Mouse (Mus musculus): ENCODE measurements at regions not wholly inside any gene's neighbourhood (a gene's known extent, or its start where the extent isn't known, plus 50 kb on each side); places are given as distances from the start of the nearest gene placed in this dataset.

DNA sequence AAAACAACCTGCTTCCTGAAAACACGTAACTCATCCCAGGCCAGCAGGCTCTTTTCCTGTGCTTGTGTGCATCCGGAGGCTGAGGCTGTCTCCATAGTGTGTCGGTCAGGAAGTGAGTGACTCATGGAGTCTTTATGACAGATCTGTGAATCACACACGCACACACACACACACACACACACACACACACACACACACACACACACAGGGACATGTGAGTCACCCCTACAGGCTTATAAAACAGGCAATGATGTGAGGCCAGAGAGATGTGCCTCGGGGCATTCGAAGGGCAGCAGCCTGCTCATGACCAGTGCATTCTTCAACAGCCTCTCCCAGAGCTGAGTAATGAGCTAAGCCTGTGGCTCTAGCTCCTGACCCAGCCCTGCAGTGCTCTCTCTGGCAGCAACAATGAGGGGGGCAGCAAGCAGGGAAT, 97.5 kb upstream of the Dlx2 start:
- no peak for DNase-seq

DNA sequence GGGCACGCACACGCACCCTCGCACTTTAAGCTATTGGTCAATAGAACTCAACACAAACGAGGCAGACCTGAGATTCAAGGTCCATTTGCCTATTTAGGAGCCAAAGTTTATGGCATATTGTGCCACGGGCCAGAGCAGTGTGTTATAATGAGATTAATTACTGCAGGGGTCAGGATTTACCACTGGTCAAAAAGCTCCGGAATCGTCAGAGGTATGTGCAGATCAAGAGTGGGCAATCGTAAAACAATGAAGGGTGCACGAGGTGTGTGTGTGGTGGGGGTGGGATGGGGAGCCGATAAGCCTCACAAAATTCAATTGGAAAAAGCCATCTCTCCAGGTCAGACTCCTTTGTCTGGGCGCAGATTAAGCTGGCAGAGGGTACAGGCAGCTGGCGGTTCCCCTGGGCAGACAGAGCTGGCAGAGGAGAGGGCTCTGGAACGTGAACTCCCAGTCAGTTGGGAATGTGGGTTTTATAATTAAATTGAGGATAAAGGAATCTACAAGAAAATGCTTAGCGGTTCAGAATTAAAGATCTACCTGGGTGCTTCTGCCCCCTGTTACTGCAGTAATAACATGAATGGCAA, 97.4 kb upstream of the Itga6 start:
- peak in 1 of 2 experiments; percentile 29 for DNase-seq

DNA sequence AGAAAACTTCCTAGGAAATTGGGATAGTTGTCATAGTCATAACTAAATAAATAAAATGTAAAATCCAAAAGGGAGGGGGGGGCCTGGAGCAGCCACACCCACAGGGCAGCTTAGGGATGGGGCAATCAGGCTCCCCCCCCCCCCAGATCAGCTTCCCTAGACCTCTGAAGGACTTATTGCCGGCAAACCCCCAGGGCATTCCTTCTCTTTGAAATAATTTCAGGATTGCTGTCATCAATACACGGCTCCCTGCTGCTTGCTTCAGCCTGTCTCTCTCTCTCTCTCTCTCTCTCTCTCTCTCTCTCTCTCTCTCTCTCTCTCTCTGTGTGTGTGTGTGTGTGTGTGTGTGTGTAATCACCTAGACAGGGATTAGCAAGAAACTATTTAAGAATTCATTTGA, 93.8 kb upstream of the Itga6 start:
- no peak for DNase-seq

DNA sequence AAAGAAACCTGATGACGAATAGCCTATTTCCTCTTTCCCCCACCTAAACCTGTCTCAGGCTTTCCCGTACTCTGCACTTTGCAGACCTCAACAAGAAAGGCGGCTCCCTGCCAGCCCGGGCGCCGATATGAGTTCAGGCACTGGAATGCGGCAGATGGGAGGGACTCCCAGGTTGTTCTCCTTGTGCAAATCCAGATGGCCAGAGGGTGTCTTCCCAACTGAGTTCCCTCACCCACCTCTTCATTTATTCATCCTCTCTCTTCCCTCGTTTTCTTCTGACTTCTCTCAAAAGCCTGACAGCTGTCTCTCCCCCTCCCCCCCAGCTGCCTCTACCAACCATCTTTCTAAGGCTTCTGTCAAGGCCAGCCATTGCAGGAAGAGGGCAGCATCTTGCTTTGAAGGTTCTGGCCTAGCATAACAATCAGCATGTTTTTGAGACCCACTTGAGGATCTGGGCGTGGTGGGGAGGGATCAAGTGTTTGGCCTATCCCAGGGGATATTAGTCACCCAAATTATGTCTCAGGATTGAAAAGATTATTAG, 93.1 kb upstream of the Itga6 start:
- DNase-seq = peak; percentile 56 to 77

DNA sequence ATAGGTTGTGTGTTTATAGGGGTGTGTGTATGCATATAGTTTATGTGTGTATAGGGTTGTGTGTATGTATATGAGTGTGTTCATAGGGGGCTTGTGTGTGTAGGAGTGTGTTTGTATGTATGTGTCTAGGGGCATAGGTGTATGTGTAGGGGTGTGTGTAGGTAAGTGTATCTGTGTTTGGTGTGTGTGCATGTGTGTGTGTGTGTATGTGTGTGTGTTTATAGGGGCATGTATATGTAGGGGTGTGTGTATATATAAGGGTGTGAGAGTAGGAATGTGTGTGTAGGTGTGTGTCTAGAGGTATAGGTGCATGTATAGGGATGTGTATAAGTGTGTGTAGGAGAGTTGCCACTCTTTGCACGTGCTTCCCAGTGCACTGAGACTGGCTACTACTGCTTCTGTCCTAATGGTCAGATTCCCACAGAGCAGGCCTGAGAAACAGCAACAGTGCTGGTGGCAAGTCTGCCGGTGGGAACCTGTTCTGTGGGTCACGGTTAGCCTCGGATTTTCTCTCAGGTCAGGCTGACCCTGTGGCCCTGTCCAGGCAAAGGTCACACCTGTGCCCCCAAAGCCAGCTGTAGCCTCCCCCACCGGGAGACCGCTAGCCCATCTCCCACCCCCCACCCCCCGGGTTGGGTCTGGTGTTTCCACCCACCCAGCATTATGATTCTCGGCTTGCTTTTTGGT, 90.5 kb upstream of the Itga6 start:
- no peak for DNase-seq

DNA sequence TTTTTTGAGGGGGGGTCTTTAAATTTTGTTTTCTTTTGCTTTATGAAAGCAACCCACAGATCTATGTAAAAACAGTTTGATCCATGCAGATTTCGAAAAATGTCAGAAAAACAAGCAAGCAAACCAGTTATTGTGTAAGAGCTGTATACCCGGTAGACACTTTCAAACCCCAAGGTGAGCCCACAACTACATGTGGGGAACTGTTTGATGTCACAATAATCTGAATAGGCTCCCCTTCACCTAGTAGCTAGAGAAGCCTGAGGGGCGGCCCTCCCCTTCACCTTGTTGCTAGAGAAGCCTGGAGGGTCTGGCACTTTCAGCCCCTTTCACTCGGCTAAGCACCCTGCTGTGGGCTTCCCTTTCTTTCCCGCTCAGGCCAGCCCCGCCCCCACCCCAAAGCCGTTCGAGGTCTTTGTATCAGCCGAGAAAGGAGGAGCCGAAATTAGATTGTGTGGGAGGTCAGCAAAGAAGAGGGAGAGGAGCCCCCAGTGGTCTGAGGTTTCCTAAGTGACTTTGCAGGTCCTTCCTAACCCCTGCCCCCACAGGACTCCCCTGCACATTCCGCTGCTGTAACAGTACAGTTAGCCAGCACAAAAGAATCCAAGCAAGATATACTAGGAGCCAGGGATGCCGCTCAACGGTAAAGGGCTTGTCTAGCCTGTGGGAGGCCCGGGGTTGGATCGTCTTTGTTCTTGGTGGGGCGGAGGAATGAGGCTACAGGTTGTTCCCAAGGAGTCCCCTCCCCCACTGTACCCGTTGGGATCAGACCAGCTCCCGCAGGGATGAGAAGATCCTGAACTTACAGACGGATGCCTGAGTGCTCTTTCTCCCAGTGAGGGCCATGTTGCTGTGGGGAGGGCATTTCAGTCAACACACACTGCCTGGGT, 89.7 kb upstream of the Itga6 start:
- DNase-seq = peak; percentile 13 to 26

DNA sequence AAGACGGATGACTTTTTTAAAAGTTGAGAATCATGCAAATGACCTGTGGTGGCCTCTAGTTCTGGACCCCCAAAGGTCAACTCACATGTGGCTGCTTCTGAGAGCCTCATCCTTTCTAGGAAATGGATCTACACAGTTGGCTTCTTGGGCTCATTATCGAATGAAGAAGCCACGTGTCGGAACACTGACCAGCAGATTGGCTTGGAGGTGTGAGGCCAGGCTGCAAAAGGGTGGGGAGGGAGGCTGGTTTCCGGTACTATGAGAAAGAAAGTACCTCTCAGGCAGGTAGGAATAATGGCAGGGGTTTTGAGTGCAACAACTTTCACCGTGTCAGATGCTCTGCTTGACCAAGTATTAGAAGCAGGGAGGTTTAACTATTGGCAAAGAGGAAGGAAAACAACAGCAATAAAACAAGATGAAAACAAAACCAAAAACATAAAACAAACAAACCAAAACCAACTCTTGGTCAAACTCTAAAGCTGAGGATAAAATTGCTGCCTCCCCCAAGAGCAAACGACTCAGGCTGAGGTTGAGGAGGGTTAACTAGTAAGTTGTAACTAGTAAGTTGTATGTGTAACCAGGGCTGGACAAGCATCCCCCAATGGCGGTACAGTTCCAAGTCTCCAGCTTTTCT, 88.7 kb upstream of the Itga6 start:
- no peak for DNase-seq

DNA sequence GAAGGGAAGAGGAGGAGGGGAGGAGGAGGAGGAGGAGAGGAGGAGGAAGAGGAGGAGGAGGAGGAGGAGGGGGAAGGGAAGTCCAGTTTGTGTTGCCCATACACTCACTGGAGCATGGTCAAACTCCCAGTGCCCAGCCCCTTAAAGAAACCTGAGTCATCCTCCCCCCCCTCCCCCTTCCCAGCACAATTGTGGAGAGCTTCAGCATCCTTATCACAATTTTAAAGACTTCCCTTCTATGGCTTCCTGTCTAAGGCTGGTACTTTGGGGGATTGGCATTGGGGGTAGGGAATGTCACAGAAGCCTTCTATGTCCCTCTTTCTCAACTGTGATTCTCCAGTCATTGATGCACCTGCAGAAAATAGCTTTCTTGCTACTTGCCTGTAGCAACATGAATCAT, 84.0 kb upstream of the Itga6 start:
- no peak for DNase-seq

DNA sequence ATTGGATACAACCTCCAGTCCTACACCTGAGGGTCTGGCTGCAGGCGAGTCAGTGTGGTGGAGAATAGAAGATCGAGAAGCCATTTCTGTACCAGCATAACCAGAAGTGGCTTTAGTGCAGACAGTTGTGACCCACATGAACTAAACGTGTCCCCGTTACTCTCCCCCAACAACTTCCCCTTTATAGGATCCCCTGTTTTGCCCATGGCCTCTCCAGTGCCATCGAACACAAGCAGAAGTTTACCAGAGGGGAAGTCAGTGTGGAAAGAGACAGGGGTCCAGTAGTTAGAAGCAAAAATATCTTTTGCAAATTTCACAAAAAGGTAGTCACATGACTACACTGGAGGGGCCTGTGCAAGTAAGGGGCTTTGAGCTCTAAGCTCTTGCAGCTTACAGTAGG, 83.4 kb upstream of the Itga6 start:
- DNase-seq = no peak

DNA sequence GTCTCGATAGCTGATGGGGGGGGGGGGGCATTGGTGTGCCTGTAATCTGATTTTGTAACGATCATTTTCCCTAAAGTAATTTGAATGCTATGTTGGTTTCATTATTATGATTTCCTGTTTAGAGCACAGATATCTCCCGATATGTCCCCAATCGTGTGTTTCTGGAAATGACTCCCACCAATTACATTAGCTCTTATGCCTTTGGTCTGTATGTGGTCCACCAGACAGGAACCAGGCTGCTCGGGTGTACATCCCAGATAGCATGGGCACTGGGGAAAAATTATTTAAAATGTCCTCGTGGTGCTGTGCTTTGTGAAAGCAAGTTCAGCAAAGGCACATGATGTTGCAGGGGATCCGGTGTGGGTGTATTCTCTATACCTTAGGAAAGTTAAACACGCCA, 82.0 kb upstream of the Itga6 start:
- no peak for DNase-seq

DNA sequence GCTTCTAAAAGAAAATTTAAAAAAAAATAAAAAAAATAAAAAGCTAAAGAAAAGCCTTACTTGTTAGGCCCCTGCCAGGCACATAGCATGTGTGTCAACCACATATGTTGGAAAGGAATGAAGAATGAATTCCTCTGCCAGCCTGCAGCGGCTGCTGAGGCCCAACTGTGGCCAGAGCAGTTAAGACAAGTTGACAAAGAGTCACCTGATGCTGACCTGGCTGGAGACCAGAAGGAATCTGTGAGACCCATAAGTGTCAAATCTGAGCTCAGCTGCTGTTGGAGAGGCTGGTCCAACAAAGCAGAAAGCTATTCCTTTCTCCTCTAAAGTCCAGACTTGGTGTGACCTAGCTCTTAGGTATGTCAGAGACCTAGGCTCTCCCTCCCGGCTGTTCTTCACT, 78.5 kb upstream of the Itga6 start:
- peak in 1 of 2 experiments; percentile 7 for DNase-seq

DNA sequence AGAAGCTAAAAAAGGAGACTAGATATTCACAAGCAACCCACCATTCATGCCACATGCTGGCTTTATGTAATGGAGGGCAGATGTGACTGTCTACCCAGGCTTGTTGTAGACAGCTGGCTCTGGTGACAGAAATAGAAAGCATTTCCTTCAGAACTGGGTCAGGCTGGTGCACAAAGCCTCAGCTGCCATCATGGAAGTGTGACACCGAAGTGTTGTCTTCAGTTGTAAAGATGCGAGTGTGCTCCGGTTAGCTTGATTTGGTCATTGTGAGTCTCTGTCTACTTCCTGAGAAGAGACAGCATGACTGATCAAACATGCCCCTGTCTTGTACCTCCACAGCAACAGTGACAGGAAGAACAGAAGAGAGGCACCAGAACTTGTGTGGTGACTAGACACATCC, 77.7 kb upstream of the Itga6 start:
- DNase-seq = no peak

DNA sequence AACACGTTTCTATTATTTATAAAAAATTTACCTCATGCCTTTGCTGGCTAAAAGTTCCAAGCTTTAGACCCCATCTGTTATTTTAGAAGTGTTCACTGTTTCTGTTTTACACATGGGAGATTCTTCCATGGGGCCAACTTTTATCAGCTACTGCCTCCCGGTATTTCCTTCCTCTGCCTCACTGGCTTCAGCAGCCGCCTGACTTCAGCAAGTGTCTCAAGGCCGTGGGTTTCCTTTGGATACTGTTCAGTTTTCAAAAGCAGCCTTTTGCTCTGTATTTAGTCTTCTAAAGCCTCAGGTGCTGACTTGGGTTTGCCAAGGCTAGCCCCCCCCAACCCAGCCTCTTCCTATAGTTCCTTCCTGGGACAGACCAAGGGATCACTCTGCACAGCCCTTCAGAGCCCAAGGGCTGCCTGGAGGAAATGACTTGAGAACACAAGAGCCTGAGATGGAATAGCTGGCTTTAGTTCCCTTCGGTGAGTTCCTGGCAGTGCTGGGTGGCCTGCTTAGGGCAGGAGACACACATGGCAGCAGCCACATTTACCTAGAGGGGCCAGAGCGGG, 75.1 kb upstream of the Itga6 start:
- no peak for DNase-seq

DNA sequence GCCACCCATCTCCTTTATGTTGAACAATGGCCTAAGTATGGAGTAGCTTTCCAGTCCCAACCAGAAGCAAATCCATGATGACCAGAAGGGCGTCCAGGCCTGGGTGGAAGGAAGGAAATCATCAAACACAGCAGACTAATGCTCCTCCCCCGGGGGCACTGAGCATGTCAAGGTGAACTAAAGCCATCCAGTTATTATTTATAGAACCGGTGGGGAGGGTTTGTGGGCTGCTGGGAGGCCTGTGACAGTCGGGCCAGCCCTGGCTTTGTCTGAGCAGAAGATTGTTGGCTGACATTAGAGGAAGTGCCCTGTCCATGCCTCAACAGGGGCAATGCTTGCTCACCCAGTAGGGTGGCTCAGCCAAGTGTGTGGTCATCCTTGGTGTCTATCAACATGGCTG, 74.5 kb upstream of the Itga6 start:
- no peak for DNase-seq

DNA sequence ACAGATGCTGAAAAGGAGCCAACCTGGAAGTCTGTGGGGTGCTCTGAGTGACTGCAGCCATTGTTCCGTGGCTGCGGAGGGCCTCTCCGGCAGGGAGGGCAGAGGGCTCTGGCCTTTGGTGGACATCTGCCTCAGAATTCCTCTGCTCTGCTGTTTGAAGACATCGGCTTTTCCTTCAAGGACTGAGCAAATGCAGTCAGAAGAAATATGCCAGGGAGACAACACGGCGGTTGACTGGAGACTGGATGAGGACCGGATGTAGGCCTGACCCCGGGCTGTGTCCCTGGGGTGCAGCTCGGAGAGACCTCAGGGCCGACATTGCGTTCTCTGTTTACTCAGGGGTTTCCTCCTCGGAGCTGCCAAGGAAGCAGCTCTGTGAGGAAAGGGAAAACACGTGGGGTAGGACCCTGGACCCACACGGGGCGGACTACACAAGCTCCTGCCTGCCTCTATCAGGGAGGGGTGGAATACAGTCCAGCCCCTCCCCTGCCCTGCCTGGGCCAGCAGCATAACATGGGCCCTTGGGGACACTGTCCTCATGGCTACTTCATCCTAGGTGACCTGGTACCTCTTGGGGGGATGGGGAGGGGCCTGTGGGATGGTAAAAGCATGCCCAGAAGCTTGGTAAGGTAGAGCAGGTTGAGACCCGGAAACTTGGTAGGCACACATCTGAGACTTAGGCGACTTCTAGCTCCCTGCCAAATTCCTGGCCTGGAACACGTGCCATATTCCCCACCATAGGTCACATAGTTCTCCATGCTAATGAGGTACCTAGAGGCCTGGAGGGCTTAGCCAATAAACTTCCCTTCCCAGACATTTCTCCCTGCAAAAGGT, 72.1 kb upstream of the Itga6 start:
- no peak for DNase-seq

DNA sequence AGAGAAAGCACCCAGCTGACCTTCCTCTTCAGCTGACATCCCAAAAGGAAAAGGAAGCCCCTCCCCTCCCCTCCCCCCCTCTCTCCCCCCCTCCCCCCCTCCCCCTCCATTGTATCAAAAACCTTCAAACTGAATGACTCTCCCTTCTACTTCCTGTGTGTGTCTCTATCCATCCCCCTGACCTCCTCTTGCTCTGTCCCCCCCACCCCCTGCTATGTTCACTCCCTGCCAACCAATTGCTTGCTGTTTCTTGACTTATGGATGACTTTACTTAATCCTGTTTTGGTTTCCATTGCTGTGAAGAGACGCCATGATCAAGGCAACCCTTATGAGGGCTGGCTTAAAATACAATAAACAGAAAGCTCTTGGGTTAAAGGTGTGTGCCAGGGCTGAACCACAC, 64.7 kb upstream of the Itga6 start:
- DNase-seq = no peak

DNA sequence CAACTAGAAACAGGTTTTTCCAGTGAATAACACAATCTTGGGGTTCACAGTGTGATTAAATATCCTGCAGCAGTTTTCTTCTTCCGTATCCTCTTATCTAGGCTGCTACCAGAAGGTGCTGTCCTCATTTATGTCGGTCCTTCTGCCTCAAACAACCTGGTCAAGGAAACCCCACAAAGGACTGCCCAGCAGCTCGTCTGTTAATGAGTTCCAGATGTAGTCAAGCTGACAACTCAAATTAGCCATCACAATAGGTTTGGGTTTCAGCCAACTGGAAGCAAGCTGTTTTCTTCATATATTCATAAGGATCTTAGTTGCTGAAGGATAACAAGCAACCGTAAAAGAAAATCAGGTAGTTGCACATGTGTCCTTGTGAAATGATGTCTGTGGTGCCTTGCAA, 64.3 kb upstream of the Itga6 start:
- no peak for DNase-seq

DNA sequence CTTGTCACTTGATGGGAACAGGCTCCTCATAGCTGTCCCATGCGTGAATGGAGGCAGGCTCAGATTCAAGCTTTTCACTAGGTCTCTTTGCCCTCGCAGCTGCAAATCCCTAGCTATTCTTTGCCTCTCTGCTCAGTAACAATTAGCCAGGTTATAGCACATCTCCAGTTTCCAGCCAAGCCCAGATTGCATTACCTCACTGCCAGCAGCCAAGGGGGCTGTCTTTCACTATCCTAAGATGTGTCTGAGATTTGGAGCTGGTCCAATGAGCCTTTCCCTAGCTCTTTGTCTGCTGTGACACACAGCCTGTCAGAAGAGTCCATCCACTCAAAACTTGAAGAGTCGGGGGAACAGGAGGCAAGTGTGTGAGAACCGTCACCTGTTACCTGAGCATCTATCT, 62.0 kb upstream of the Itga6 start:
- peak; percentile 24 to 32 for DNase-seq

DNA sequence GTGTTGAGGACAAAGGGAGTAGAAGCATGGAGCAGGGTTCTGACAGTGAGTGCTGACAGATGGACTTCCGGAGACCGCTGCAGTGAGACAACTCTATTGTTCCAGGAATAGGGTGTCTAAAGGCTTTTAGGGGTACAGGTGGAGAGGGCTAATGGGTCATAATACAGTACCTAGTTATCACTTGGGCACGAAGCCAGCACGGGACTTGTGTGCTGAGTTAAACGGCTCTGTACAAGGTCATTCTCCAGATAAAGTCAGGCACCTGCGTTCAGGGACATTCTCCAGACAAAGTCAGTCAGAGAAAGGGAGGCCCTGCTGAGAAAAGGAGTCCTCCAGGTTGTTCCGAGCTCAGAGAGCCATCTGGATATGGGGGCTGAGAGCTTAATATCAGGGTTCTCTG, 60.2 kb upstream of the Itga6 start:
- DNase-seq = peak in 1 of 2 experiments; percentile 14

DNA sequence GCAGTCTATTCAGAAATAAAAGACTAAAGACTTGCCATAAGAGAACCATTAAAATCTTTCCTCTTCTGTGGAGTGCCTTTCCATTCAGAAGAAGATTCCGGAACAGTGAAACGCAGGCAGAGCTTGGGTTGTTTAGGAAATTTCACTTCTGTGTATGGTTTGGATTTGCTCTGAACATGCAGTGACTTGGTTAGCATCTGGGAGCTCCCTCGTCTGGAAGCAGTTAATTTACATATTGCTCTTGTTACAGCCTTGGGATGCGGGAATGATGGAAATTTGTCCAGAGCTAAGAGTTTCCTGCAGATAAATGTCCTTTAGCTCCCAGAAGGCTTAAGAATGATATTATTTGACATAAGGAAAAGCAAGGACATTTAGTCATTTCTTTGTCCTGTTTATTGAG, 56.4 kb upstream of the Itga6 start:
- no peak for DNase-seq

DNA sequence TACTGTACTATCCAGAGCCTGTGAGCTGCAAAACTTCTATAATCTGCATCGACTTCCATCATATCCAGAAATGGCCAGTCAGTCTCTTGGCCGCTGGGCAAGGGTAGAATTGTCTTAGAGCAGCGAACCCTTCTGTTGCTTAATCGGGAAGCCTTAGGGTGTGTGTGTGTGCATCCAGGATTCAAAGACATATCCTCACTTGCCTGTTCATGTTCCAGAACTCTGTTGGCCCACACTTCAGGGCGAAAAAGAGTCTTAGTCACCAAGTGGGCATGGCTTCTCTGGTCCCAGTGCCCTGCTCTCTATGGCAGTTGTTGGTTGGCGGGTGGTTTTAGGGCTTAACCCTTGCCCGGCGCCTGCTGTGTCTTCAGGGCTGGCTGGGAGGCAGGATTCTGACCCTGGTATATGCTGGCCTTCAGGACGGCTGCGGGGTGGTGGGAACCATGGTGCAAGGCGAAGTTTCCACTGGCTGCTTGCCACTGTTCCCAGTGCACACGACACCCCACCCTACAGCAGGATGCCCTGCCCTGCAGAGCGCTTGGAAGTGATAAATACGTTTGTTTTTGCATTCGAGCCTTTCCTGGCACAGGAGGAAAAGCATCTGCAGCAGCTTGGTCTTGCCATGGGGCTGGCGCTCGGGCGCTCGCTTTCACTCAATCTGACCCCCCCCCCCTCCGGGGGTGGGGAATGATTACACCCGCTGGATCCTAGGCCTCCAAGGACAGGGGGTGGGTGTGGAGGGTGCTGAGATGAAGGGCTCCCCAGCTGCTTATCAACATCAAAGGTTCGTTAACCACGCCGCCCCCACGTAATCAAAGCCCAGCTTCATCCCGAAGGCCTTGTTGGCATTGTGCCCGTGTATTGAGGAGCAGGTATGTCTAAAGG, 54.9 kb upstream of the Itga6 start:
- peak; percentile 30 to 50 for DNase-seq
